Mouse (Mus musculus) cerebellum, postnatal 25 days (tissue): ENCODE measurements around the gene Slc39a9.

Source experiments
- DNase-seq, 2 experiments: peaks; one replicate each; pipeline ENCODE4 v3.0.0; 2021; ENCODE audit warnings: mixed read lengths in 2 of 2

Gene Slc39a9

GRCm38 (mm10) chr12:80643693-80644505 lies at the start of gene Slc39a9, which contains the start of gene Erh:
Slc39a9 (plus strand) TSS chr12:80643883.
Erh (minus strand) TSS chr12:80644341.
- DNase-seq = peak; percentile 93 to 95

GRCm38 (mm10) chr12:80594141-80594540 lies 49.5 kb upstream of the Slc39a9 start:
- DNase-seq = no peak

GRCm38 (mm10) chr12:80594781-80595180 lies 48.9 kb upstream of the Slc39a9 start:
- no peak for DNase-seq

- DNase-seq = no peak
Measured at GRCm38 (mm10) chr12:80595566-80595965, 48.1 kb upstream of the Slc39a9 start.

- DNase-seq = no peak
Measured at GRCm38 (mm10) chr12:80595968-80596367, 47.7 kb upstream of the Slc39a9 start.

- no peak for DNase-seq
Measured at GRCm38 (mm10) chr12:80598236-80598635, 45.4 kb upstream of the Slc39a9 start.

- peak; percentile 30 to 48 for DNase-seq
Measured at GRCm38 (mm10) chr12:80598756-80599155, 44.9 kb upstream of the Slc39a9 start.

- DNase-seq = no peak
Measured at GRCm38 (mm10) chr12:80601597-80602269, 42.0 kb upstream of the Slc39a9 start.

- DNase-seq = no peak
Measured at GRCm38 (mm10) chr12:80602432-80602831, 41.3 kb upstream of the Slc39a9 start.

- peak in 1 of 2 experiments; percentile 50 for DNase-seq
Measured at GRCm38 (mm10) chr12:80603566-80603965, 40.1 kb upstream of the Slc39a9 start.

- DNase-seq = no peak
Measured at GRCm38 (mm10) chr12:80604218-80604617, 39.5 kb upstream of the Slc39a9 start.

- no peak for DNase-seq
Measured at GRCm38 (mm10) chr12:80608576-80608975, 35.1 kb upstream of the Slc39a9 start.

GRCm38 (mm10) chr12:80609928-80610327 lies 33.8 kb upstream of the Slc39a9 start:
- no peak for DNase-seq

- no peak for DNase-seq
Measured at GRCm38 (mm10) chr12:80612113-80612791, 31.4 kb upstream of the Slc39a9 start.

GRCm38 (mm10) chr12:80615371-80616257 lies 28.1 kb upstream of the Slc39a9 start:
- DNase-seq = no peak

- DNase-seq = no peak
Measured at GRCm38 (mm10) chr12:80620501-80620900, 23.2 kb upstream of the Slc39a9 start.

GRCm38 (mm10) chr12:80631790-80632189 lies 11.9 kb upstream of the Slc39a9 start:
- DNase-seq = no peak

- peak; percentile 45 to 68 for DNase-seq
Measured at GRCm38 (mm10) chr12:80642725-80643692, 674 bp upstream of the Slc39a9 start.

- DNase-seq = no peak
Measured at GRCm38 (mm10) chr12:80644506-80644868, 804 bp downstream of the Slc39a9 start.

GRCm38 (mm10) chr12:80646377-80646776 lies 2.7 kb downstream of the Slc39a9 start:
- DNase-seq = no peak
